Mouse (Mus musculus) kidney, adult 2 months (tissue): ENCODE measurements around the gene Comt. TPM values are rescaled to one million over a fixed set of nuclear protein-coding genes. Genes with fewer than 3 reads are reported as not detected.

Source experiments
- DNase-seq: peaks from one replicate; pipeline ENCODE4 v3.0.0; 2021
- H3K27ac ChIP-seq: fragments of 200-500 bp; 2 replicates; pipeline ENCODE4 v1.5.1; 2012; ENCODE audit warnings: low read depth, low read length, control low read depth, inconsistent platforms; ENCODE audit not compliant: insufficient read depth
- H3K27me3 ChIP-seq: fragments of 200-500 bp; replicated peaks from 2 replicates; pipeline ENCODE4 v1.6.1; 2012; ENCODE audit warnings: mild to moderate bottlenecking, moderate library complexity, low read length, inconsistent platforms; ENCODE audit not compliant: control insufficient read depth, insufficient read depth
- H3K36me3 ChIP-seq: fragments of 200-500 bp; 2 replicates; pipeline ENCODE4 v1.6.1; 2012; ENCODE audit warnings: mild to moderate bottlenecking, moderate library complexity, low read length, inconsistent platforms; ENCODE audit not compliant: control insufficient read depth, insufficient read depth
- H3K4me1 ChIP-seq: fragments of 200-500 bp; 2 replicates; pipeline ENCODE4 v1.6.1; 2011; ENCODE audit warnings: low read length; ENCODE audit not compliant: control insufficient read depth, insufficient read depth
- H3K4me3 ChIP-seq: fragments of 200-500 bp; 2 replicates; pipeline ENCODE4 v1.5.1; 2011; ENCODE audit warnings: mild to moderate bottlenecking, low read depth, low read length, control low read depth; ENCODE audit not compliant: insufficient read depth
- CTCF ChIP-seq: fragments of 200-500 bp; conservative IDR thresholded peaks from 2 replicates; pipeline ENCODE4 v1.5.1; 2011; ENCODE audit warnings: low read depth, mild to moderate bottlenecking, control low read depth, low read length, moderate library complexity, mixed read lengths; ENCODE audit not compliant: insufficient read depth, insufficient read length
- POLR2A ChIP-seq: fragments of 200-500 bp; IDR thresholded peaks from one replicate; pipeline ENCODE4 v1.6.1; 2011; ENCODE audit warnings: low read depth, low read length, control low read depth
- WGBS: fragments of 180-500 bp; shearing (Covaris S2); methylation state at CpG from one replicate; pipeline ENCODE4 v1.1.7; 2018; 5-methylcytosine and 5-hydroxymethylcytosine counted together
- polyA plus RNA-seq: library from polyadenylated mRNA; depleted of rRNA; stranded (reverse); fragments of >200 nt; gene quantifications from 2 replicates; pipeline ENCODE4 v1.2.3, GENCODE M21; 2012

The Comt gene
- polyA plus RNA-seq, 1 experiment = 519 TPM

GRCm38 (mm10) chr16:18418756-18419602, 7.7 kb downstream of the Comt start:
- no peaks in the 10 kb centered on the region for H3K36me3 ChIP-seq
- DNase-seq = no peak
- TF ChIP-seq POLR2A (no peak), CTCF (no peak)
- H3K27ac ChIP-seq = no peak overlapping the region
- H3K4me1 ChIP-seq = peaks cover 27% of the 10 kb centered on the region
- 87% methylated on average over 4 of the region's 4 CpGs for WGBS
- no peak overlapping the region for H3K4me3 ChIP-seq
- no peaks in the 10 kb centered on the region for H3K27me3 ChIP-seq

- Histone ChIP-seq H3K4me3 (no peak overlapping the region), H3K27ac (no peak overlapping the region), H3K4me1 (peaks cover 30% of the 10 kb centered on the region), H3K36me3 (no peaks in the 10 kb centered on the region), H3K27me3 (no peaks in the 10 kb centered on the region)
- 48% methylated on average over 5 of the region's 5 CpGs for WGBS
- TF ChIP-seq CTCF (no peak), POLR2A (no peak)
- DNase-seq = peak; percentile 74
These were observed 9.2 kb downstream of the Comt start for GRCm38 (mm10) chr16:18417491-18417890.

- Histone ChIP-seq H3K4me1 (peaks cover 35% of the 10 kb centered on the region), H3K27ac (peak overlapping the region; percentile 84), H3K4me3 (no peak overlapping the region), H3K27me3 (no peaks in the 10 kb centered on the region), H3K36me3 (no peaks in the 10 kb centered on the region)
- 44% methylated on average over 3 of the region's 3 CpGs for WGBS
- no peak for DNase-seq
- TF ChIP-seq CTCF = no peak
These were observed 9.8 kb downstream of the Comt start for GRCm38 (mm10) chr16:18416837-18417236.

GRCm38 (mm10) chr16:18416094-18416761, 10.4 kb downstream of the Comt start:
- H3K27me3 ChIP-seq = no peaks in the 10 kb centered on the region
- H3K4me1 ChIP-seq = peaks cover 35% of the 10 kb centered on the region
- no peak for TF ChIP-seq POLR2A
- no peak for TF ChIP-seq CTCF
- DNase-seq = peak; percentile 82
- H3K27ac ChIP-seq = peak overlapping the region; percentile 84
- WGBS = 36% methylated on average over 18 of the region's 18 CpGs
- no peaks in the 10 kb centered on the region for H3K36me3 ChIP-seq
- H3K4me3 ChIP-seq = no peak overlapping the region

- TF ChIP-seq POLR2A (no peak), CTCF (no peak)
- H3K27ac ChIP-seq = peak overlapping the region; percentile 79
- peaks cover 41% of the 10 kb centered on the region for H3K4me1 ChIP-seq
- DNase-seq = peak; percentile 55
- 53% methylated on average over 7 of the region's 7 CpGs for WGBS
- H3K4me3 ChIP-seq = no peak overlapping the region
- H3K27me3 ChIP-seq = no peaks in the 10 kb centered on the region
- H3K36me3 ChIP-seq = no peaks in the 10 kb centered on the region
These were observed 13.4 kb downstream of the Comt start for GRCm38 (mm10) chr16:18413032-18413816.

- WGBS = 40% methylated on average over 12 of the region's 12 CpGs
- Histone ChIP-seq H3K4me3 (peak overlapping the region; percentile 39), H3K4me1 (peaks cover 39% of the 10 kb centered on the region), H3K27me3 (no peaks in the 10 kb centered on the region), H3K36me3 (no peaks in the 10 kb centered on the region), H3K27ac (peak overlapping the region; percentile 79)
- no peak for TF ChIP-seq CTCF
- TF ChIP-seq POLR2A = peak; percentile 42
- DNase-seq = peak; percentile 96
These were observed 14.7 kb downstream of the Comt start for GRCm38 (mm10) chr16:18411802-18412476.
